In genomic region chr4:105171432-105171831, GRCm38 (mm10) we compare ENCODE assay signal across 14 mouse cellular contexts. TPM values are rescaled to one million over a fixed set of nuclear protein-coding genes. Genes with fewer than 3 reads are reported as not detected.
DNase-seq lines count a peak whose midpoint lies in the region; ATAC-seq and TF ChIP-seq lines count a peak whose summit lies in the region.
"Had no signal": no experiment of that assay in that cellular context is flagged by ENCODE, and none has a peak within 500 bp of the region (broad histone marks: within the 10 kb centered on the region; RNA-seq: fewer than 3 reads in every experiment).

No protein-coding gene starts in this region.

- no peak for TF ChIP-seq CTCF in lung, postnatal 0 days (IDR thresholded peaks at IDR 0.05)

- no peak; the same call in 1 of the 2 replicates for ATAC-seq in liver, embryonic 11.5 days (replicated peaks; ENCODE audit: low FRiP score)
- no peak for ATAC-seq in liver, embryonic 12.5 days
- no peak for ATAC-seq in forebrain, embryonic 15.5 days (replicated peaks)
- ATAC-seq in megakaryocyte progenitor cell, adult 5-6 weeks (replicated peaks; ENCODE audit: poor library complexity): peak; percentile 45
- no peak for ATAC-seq in neural tube, embryonic 14.5 days (ENCODE audit: low read depth)
- ATAC-seq in lung, postnatal 0 days: no peak

- DNase-seq in liver, embryonic 11.5 days (ENCODE audit: low spot score): no peak
- no peak for DNase-seq in heart, adult 18-20 months
- DNase-seq in lung, postnatal 0 days (ENCODE audit: low spot score): no peak
- no peak for DNase-seq in right cerebral cortex, postnatal 25 days
- DNase-seq: adrenal gland, adult 2 months; cerebellum, postnatal 36 days; gastrocnemius, postnatal 10 days; lung, postnatal 10 days had no signal

- H3K36me3 ChIP-seq in liver, embryonic 11.5 days (ENCODE audit: control insufficient read depth, insufficient read depth, low read length): no peaks in the 10 kb centered on the region
- 0 out of 2 replicates have a peak, but pooled peaks cover 2% of the 10 kb centered on the region for H3K36me3 ChIP-seq in liver, embryonic 12.5 days
- no peaks in the 10 kb centered on the region for H3K36me3 ChIP-seq in forebrain, embryonic 15.5 days
- H3K36me3 ChIP-seq in neural tube, embryonic 14.5 days (ENCODE audit: control insufficient read depth, insufficient read depth, low read length): no peaks in the 10 kb centered on the region
- H3K36me3 ChIP-seq in lung, postnatal 0 days (ENCODE audit: insufficient read depth, low read length): no peaks in the 10 kb centered on the region

- no peaks in the 10 kb centered on the region for H3K9me3 ChIP-seq in liver, embryonic 11.5 days (ENCODE audit: control insufficient read depth, low read length)
- no peaks in the 10 kb centered on the region for H3K9me3 ChIP-seq in liver, embryonic 12.5 days (replicated peaks)
- no peaks in the 10 kb centered on the region for H3K9me3 ChIP-seq in forebrain, embryonic 15.5 days
- H3K9me3 ChIP-seq in neural tube, embryonic 14.5 days (ENCODE audit: control insufficient read depth, low read length): no peaks in the 10 kb centered on the region
- no peaks in the 10 kb centered on the region for H3K9me3 ChIP-seq in lung, postnatal 0 days (ENCODE audit: low read length)
- H3K9me3 ChIP-seq: limb, embryonic 13.5 days had no signal

- H3K27me3 ChIP-seq in liver, embryonic 11.5 days (replicated peaks; ENCODE audit: control insufficient read depth, insufficient read depth, low read length): no peaks in the 10 kb centered on the region
- H3K27me3 ChIP-seq in liver, embryonic 12.5 days (replicated peaks): no peaks in the 10 kb centered on the region
- no peaks in the 10 kb centered on the region for H3K27me3 ChIP-seq in forebrain, embryonic 15.5 days
- no peaks in the 10 kb centered on the region for H3K27me3 ChIP-seq in neural tube, embryonic 14.5 days (ENCODE audit: control insufficient read depth, insufficient read depth, low read length)
- no peaks in the 10 kb centered on the region for H3K27me3 ChIP-seq in lung, postnatal 0 days (replicated peaks; ENCODE audit: insufficient read depth, low read length)
- H3K27me3 ChIP-seq: limb, embryonic 13.5 days; Patski had no signal

- peak overlapping the region; percentile 14; the same call in 1 of the 2 replicates for H3K4me2 ChIP-seq in liver, embryonic 11.5 days
- H3K4me2 ChIP-seq in liver, embryonic 12.5 days: no peak overlapping the region
- H3K4me2 ChIP-seq in forebrain, embryonic 15.5 days (replicated peaks): peak overlapping the region; percentile 30
- H3K4me2 ChIP-seq in neural tube, embryonic 14.5 days (ENCODE audit: low read depth, low read length): peak overlapping the region; percentile 15; the same call in 1 of the 2 replicates
- H3K4me2 ChIP-seq in lung, postnatal 0 days (replicated peaks; ENCODE audit: low read depth, low read length): no peak overlapping the region
- H3K4me2 ChIP-seq: limb, embryonic 13.5 days had no signal

- WGBS in liver, embryonic 11.5 days: 54% methylated on average over 3 of the region's 3 CpGs
- WGBS in liver, embryonic 12.5 days (ENCODE audit: insufficient replicate concordance): 35% methylated on average over 3 of the region's 3 CpGs
- 28% methylated on average over 3 of the region's 3 CpGs for WGBS in forebrain, embryonic 15.5 days
- WGBS in neural tube, embryonic 14.5 days: 58% methylated on average over 3 of the region's 3 CpGs
- 66% methylated on average over 3 of the region's 3 CpGs for WGBS in lung, postnatal 0 days

- no peak for TF ChIP-seq EP300 in lung, postnatal 0 days (IDR thresholded peaks at IDR 0.05)

- no peak overlapping the region for H3K4me3 ChIP-seq in liver, embryonic 11.5 days (ENCODE audit: low read depth, low read length)
- no peak overlapping the region for H3K4me3 ChIP-seq in liver, embryonic 12.5 days
- H3K4me3 ChIP-seq in forebrain, embryonic 15.5 days: no peak overlapping the region; the same call in 1 of the 2 replicates
- no peak overlapping the region for H3K4me3 ChIP-seq in neural tube, embryonic 14.5 days (ENCODE audit: low read depth, low read length)
- H3K4me3 ChIP-seq in lung, postnatal 0 days (ENCODE audit: low read depth, low read length): no peak overlapping the region
- H3K4me3 ChIP-seq: limb, embryonic 13.5 days had no signal

- H3K9ac ChIP-seq in liver, embryonic 11.5 days (ENCODE audit: low read depth, low read length): no peak overlapping the region
- H3K9ac ChIP-seq in liver, embryonic 12.5 days: no peak overlapping the region
- H3K9ac ChIP-seq in forebrain, embryonic 15.5 days (replicated peaks): no peak overlapping the region
- no peak overlapping the region for H3K9ac ChIP-seq in neural tube, embryonic 14.5 days (replicated peaks; ENCODE audit: low read depth, low read length)
- no peak overlapping the region for H3K9ac ChIP-seq in lung, postnatal 0 days (replicated peaks; ENCODE audit: low read depth)
- H3K9ac ChIP-seq: limb, embryonic 13.5 days had no signal

- no peak overlapping the region for H3K27ac ChIP-seq in liver, embryonic 11.5 days (ENCODE audit: low read depth, low read length)
- no peak overlapping the region for H3K27ac ChIP-seq in liver, embryonic 12.5 days
- H3K27ac ChIP-seq in forebrain, embryonic 15.5 days (replicated peaks): peak overlapping the region; percentile 86
- peak overlapping the region; percentile 67; the same call in 1 of the 2 replicates for H3K27ac ChIP-seq in neural tube, embryonic 14.5 days (ENCODE audit: low read depth, low read length)
- H3K27ac ChIP-seq in lung, postnatal 0 days (ENCODE audit: low read length): no peak overlapping the region
- H3K27ac ChIP-seq: limb, embryonic 13.5 days had no signal

- H3K4me1 ChIP-seq in liver, embryonic 11.5 days (replicated peaks; ENCODE audit: control insufficient read depth, insufficient read depth, low read length): peaks cover 18% of the 10 kb centered on the region
- H3K4me1 ChIP-seq in liver, embryonic 12.5 days: peaks cover 18% of the 10 kb centered on the region
- H3K4me1 ChIP-seq in forebrain, embryonic 15.5 days: peaks cover 67% of the 10 kb centered on the region
- peaks cover 13% of the 10 kb centered on the region; the same call in 1 of the 2 replicates for H3K4me1 ChIP-seq in neural tube, embryonic 14.5 days (ENCODE audit: control insufficient read depth, insufficient read depth, low read length)
- peaks cover 6% of the 10 kb centered on the region; the same call in 1 of the 2 replicates for H3K4me1 ChIP-seq in lung, postnatal 0 days (ENCODE audit: insufficient read depth, low read depth, low read length)

RNA-seq across cellular contexts. Expression of gene Plpp3, which starts 14.3 kb away (rescaled TPM):
- polyA plus RNA-seq in liver, embryonic 11.5 days (2014; fragmentation: Nextera tagmentation; extraction: Ambion mirVana): 29.5 TPM in 2 replicates
- 14.5 and 15.6 TPM in 2 replicates for polyA plus RNA-seq in liver, embryonic 12.5 days (2016; fragmentation: Nextera tagmentation; extraction: Ambion mirVana)
- polyA plus RNA-seq in forebrain, embryonic 15.5 days (2015; fragmentation: Nextera tagmentation; extraction: Ambion mirVana): 74.4 and 75.6 TPM in 2 replicates
- total RNA-seq in megakaryocyte progenitor cell, adult 5-6 weeks (2015): 0.34 TPM in 1 of 2 replicates, not detected in the other
- total RNA-seq in megakaryocyte progenitor cell, adult 5-6 weeks (2017): 0.14 TPM in 1 of 2 replicates, not detected in the other
- polyA plus RNA-seq in neural tube, embryonic 14.5 days (2014; fragmentation: Nextera tagmentation; extraction: Ambion mirVana): 58.5 and 67.0 TPM in 2 replicates
- total RNA-seq in heart, adult 18-20 months (2021): 10 to 100 TPM; 56.4 to 57.5 TPM
- polyA plus RNA-seq in lung, postnatal 0 days (2015; fragmentation: Nextera tagmentation; extraction: Ambion mirVana): 134 and 140 TPM in 2 replicates

Comparison
In these comparisons a context has a peak if more than half of its experiments do, and no peak if none do; other contexts are left out.
1. H3K4me2 ChIP-seq: peak in liver, embryonic 11.5 days (single experiment), forebrain, embryonic 15.5 days (single experiment) and neural tube, embryonic 14.5 days (single experiment); none in liver, embryonic 12.5 days (single experiment) and lung, postnatal 0 days (single experiment).
2. H3K27ac ChIP-seq: peak in forebrain, embryonic 15.5 days (single experiment) and neural tube, embryonic 14.5 days (single experiment); none in liver, embryonic 11.5 days (single experiment), liver, embryonic 12.5 days (single experiment) and lung, postnatal 0 days (single experiment).